Mouse (Mus musculus) bone marrow, adult 2 months (tissue): ENCODE results near the gene Slc17a9.

Experiments used
- CTCF ChIP-seq: fragments of 200-500 bp; IDR thresholded peaks from 2 replicates; pipeline ENCODE4 v1.5.1; 2011; ENCODE audit warnings: low read length, control low read depth; ENCODE audit not compliant: control insufficient read depth, insufficient read depth
- POLR2A ChIP-seq: fragments of 200-500 bp; IDR thresholded peaks from 2 replicates; pipeline ENCODE4 v1.6.1; 2011; ENCODE audit warnings: low read depth, mild to moderate bottlenecking, control low read depth, low read length, borderline replicate concordance; ENCODE audit not compliant: control insufficient read depth

DNA sequence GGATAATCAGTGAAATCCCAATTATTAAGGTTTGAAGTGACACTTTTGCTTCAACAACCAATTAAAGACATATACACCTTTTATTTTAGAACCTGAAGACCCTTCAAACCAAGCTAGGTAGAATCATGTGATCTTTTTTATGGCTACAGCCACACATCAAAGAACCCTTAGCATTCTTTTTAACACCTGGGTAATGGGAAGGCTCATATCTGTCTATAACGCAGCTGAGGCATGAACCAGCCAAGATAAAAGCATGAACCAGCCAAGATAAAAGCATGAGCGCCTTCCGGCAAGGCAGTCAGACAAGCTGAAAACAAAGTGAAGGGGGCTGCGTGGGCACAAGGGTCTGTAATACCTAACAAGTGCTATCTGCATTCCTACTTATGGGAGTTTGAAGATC, 41.0 kb upstream of the Slc17a9 start:
- TF ChIP-seq POLR2A, result no peak
- TF ChIP-seq CTCF, result no peak
